Mouse (Mus musculus): ENCODE measurements around the gene Ptprg. TPM values are rescaled to one million over a fixed set of nuclear protein-coding genes. Genes with fewer than 3 reads are reported as not detected.

Ptprg gene
- polyA plus RNA-seq, 1 experiment from 2014 or later, result 33.7 TPM

- Histone ChIP-seq H3K4me2 (peak overlapping the region; percentile 95), H3K9me3 (ENCODE audit: control insufficient read depth, low read length) (no peaks in the 10 kb centered on the region), H3K36me3 (ENCODE audit: control insufficient read depth, insufficient read depth, low read length) (no peaks in the 10 kb centered on the region), H3K27me3 (ENCODE audit: control insufficient read depth, insufficient read depth, low read length) (no peaks in the 10 kb centered on the region), H3K4me3 (ENCODE audit: low read depth, low read length) (peak overlapping the region; percentile 76), H3K9ac (ENCODE audit: low read length) (peak overlapping the region; percentile 92), H3K27ac (ENCODE audit: low read depth, low read length) (peak overlapping the region; percentile 93), H3K4me1 (ENCODE audit: control insufficient read depth, insufficient read depth, low read length) (peaks cover 14% of the 10 kb centered on the region)
- 1% methylated on average over 33 of the region's 33 CpGs for WGBS
- DNase-seq (ENCODE audit: low spot score, missing footprints), result no peak
- ATAC-seq (ENCODE audit: low FRiP score), result peak; percentile 29
Measured at GRCm38 (mm10) chr14:11552521-11553272, 635 bp upstream of the Ptprg start.

DNA sequence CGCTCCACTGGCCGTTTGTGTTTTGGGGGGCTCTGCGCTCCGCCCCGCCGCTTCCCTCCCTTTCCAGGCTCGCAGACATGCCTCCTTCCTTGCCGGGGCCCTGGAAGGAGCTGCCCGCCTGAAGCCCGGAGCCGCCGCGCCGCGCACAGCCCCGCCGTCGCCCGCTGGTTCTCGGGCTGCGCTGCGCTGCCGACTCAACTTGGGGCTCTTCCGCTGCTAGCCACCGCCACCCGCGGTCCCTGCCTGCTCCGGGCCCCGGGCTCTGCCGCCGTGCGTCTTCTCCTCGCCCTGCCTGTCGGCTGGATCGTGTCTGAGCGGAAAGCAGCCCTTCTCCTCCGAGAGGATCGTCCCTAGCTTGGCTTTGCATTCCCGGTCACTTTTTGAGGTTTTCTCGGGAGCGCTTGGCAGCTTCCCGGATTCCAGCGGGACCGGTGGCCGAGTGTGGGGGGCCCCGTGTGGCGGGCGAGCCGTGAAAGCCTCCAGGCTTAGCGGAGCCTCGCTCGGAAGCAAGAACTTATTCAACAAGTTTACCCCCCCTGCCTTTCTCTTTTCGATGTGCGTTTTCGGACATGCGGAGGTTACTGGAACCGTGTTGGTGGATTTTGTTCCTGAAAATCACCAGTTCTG, 460 bp downstream of the Ptprg start:
- ATAC-seq (ENCODE audit: low FRiP score), result peak; percentile 10

DNA sequence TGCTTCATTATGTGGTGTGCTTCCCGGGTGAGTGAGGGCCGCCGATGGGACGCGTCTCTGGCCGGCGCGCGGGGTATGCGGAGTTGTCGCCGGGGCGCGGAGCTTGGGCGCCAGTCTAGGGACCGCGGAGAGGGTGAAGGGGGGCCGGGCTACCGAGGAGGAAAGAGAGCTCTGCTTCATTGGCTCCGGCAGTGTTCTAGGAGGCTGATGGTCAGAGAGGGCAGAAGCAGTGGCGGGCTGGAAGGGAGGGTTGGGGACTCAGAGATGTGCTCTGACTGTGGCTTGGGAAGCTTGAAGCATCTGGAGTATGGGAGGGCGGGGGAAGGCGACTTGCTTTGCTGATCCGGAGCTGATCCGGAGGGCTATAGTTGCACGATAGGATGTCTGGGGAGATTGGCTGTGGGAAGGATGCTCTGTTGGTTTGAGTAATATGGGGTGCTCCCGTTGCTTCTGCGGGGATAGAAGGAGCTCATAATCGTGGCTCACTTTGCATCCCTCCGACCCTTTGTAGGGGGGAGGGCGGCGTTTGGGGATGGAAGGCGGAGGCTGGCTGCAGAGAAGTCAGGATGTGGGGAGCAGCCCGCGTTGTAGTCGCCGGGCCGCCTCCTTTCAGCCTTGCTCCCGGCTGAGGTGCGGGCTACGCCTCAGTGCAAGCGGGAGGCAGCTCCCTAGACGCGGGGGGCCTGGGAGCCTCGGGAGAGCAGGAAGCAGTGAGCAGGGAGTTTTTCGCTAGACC, 1.1 kb downstream of the Ptprg start:
- H3K27me3 ChIP-seq (ENCODE audit: control insufficient read depth, insufficient read depth, low read length), result no peaks in the 10 kb centered on the region
- DNase-seq (ENCODE audit: low spot score, missing footprints) (no peak), ATAC-seq (ENCODE audit: low FRiP score) (peak; percentile 62)
- H3K27ac ChIP-seq (ENCODE audit: low read depth, low read length), result peak overlapping the region; percentile 93
- peak overlapping the region; percentile 92 for H3K9ac ChIP-seq (ENCODE audit: low read length)
- no peaks in the 10 kb centered on the region for H3K36me3 ChIP-seq (ENCODE audit: control insufficient read depth, insufficient read depth, low read length)
- no peaks in the 10 kb centered on the region for H3K9me3 ChIP-seq (ENCODE audit: control insufficient read depth, low read length)
- under 1% methylated on average over 46 of the region's 46 CpGs for WGBS
- peak overlapping the region; percentile 76 for H3K4me3 ChIP-seq (ENCODE audit: low read depth, low read length)
- H3K4me2 ChIP-seq, result peak overlapping the region; percentile 95
- peaks cover 14% of the 10 kb centered on the region for H3K4me1 ChIP-seq (ENCODE audit: control insufficient read depth, insufficient read depth, low read length)

More for the DNA sequence above, 460 bp downstream of the Ptprg start:
- no peaks in the 10 kb centered on the region for H3K9me3 ChIP-seq (ENCODE audit: control insufficient read depth, low read length)
- H3K27ac ChIP-seq (ENCODE audit: low read depth, low read length), result peak overlapping the region; percentile 93
- no peaks in the 10 kb centered on the region for H3K36me3 ChIP-seq (ENCODE audit: control insufficient read depth, insufficient read depth, low read length)
- WGBS, result under 1% methylated on average over 57 of the region's 57 CpGs
- peak overlapping the region; percentile 95 for H3K4me2 ChIP-seq
- peak overlapping the region; percentile 76 for H3K4me3 ChIP-seq (ENCODE audit: low read depth, low read length)
- H3K4me1 ChIP-seq (ENCODE audit: control insufficient read depth, insufficient read depth, low read length), result peaks cover 14% of the 10 kb centered on the region
- peak; percentile 97 for DNase-seq (ENCODE audit: low spot score, missing footprints)
- H3K27me3 ChIP-seq (ENCODE audit: control insufficient read depth, insufficient read depth, low read length), result no peaks in the 10 kb centered on the region
- peak overlapping the region; percentile 92 for H3K9ac ChIP-seq (ENCODE audit: low read length)

GRCm38 (mm10) chr14:11555061-11555501, 1.7 kb downstream of the Ptprg start:
- Histone ChIP-seq H3K9me3 (ENCODE audit: control insufficient read depth, low read length) (no peaks in the 10 kb centered on the region), H3K9ac (ENCODE audit: low read length) (peak overlapping the region; percentile 92), H3K4me2 (peak overlapping the region; percentile 95), H3K27ac (ENCODE audit: low read depth, low read length) (peak overlapping the region; percentile 93; the same call in 1 of the 2 replicates), H3K4me3 (ENCODE audit: low read depth, low read length) (peak overlapping the region; percentile 76), H3K4me1 (ENCODE audit: control insufficient read depth, insufficient read depth, low read length) (peaks cover 14% of the 10 kb centered on the region), H3K36me3 (ENCODE audit: control insufficient read depth, insufficient read depth, low read length) (no peaks in the 10 kb centered on the region), H3K27me3 (ENCODE audit: control insufficient read depth, insufficient read depth, low read length) (no peaks in the 10 kb centered on the region)
- DNase-seq (ENCODE audit: low spot score, missing footprints), result peak; percentile 96
- WGBS, result 0% methylated on average over 17 of the region's 17 CpGs
- peak; percentile 38 for ATAC-seq (ENCODE audit: low FRiP score)

DNA sequence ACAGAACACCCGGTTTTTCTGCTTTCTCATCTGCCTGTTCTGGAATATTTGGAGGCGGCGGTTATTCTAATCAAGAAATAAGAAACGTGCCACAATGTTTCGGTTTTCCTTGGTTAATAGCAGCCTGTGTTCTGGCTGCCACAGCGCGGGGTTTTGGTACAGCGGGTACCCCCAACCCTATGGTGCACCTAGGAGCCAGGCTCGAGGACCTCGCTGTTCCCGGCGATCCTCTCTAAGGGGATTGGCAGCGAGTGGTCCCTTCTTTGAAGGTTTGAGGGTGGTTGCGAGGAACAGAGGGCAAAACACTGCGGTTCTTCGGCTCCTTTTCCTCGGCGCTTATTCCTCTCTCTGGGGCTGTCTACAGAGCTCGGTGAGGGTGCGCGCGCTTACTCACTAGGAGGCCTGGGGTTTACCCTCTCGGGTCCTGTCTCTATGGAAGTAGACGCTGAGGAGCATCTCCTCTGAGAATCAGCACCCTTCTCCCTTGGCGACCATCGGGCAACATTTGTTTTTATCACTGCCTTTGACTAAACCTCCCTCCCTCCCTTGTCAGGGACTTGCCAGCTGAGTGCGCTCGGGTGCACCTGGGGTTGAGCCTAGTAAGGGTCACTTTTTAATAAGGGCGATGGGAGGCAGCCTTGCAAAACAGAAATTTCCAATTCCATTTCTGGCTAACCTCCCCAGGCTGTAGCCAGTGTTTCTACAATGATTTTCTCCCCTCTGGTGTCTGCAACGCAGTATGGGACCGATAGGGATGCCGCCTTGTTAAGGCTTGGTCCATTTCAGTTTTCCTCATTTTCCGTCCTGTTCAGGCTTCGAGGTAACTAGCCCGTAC, 2.4 kb downstream of the Ptprg start:
- H3K4me2 ChIP-seq, result peak overlapping the region; percentile 95
- peaks cover 16% of the 10 kb centered on the region for H3K4me1 ChIP-seq (ENCODE audit: control insufficient read depth, insufficient read depth, low read length)
- H3K27me3 ChIP-seq (ENCODE audit: control insufficient read depth, insufficient read depth, low read length), result no peaks in the 10 kb centered on the region
- H3K4me3 ChIP-seq (ENCODE audit: low read depth, low read length), result peak overlapping the region; percentile 76
- peak overlapping the region; percentile 93; the same call in 1 of the 2 replicates for H3K27ac ChIP-seq (ENCODE audit: low read depth, low read length)
- ATAC-seq (ENCODE audit: low FRiP score) (no peak), DNase-seq (ENCODE audit: low spot score, missing footprints) (peak; percentile 94)
- no peaks in the 10 kb centered on the region for H3K36me3 ChIP-seq (ENCODE audit: control insufficient read depth, insufficient read depth, low read length)
- H3K9me3 ChIP-seq (ENCODE audit: control insufficient read depth, low read length), result no peaks in the 10 kb centered on the region
- peak overlapping the region; percentile 92 for H3K9ac ChIP-seq (ENCODE audit: low read length)
- WGBS, result under 1% methylated on average over 35 of the region's 35 CpGs

GRCm38 (mm10) chr14:11556356-11557130, 3.2 kb downstream of the Ptprg start:
- Histone ChIP-seq H3K36me3 (ENCODE audit: control insufficient read depth, insufficient read depth, low read length) (no peaks in the 10 kb centered on the region), H3K4me3 (ENCODE audit: low read depth, low read length) (peak overlapping the region; percentile 76), H3K4me2 (peak overlapping the region; percentile 95), H3K9ac (ENCODE audit: low read length) (peak overlapping the region; percentile 92), H3K27me3 (ENCODE audit: control insufficient read depth, insufficient read depth, low read length) (no peaks in the 10 kb centered on the region), H3K27ac (ENCODE audit: low read depth, low read length) (no peak overlapping the region), H3K9me3 (ENCODE audit: control insufficient read depth, low read length) (no peaks in the 10 kb centered on the region), H3K4me1 (ENCODE audit: control insufficient read depth, insufficient read depth, low read length) (peaks cover 16% of the 10 kb centered on the region)
- WGBS, result 13% methylated on average over 26 of the region's 26 CpGs
- DNase-seq (ENCODE audit: low spot score, missing footprints), result peak; percentile 95
- ATAC-seq (ENCODE audit: low FRiP score), result peak; percentile 11; the same call in 1 of the 2 replicates

- Histone ChIP-seq H3K27me3 (ENCODE audit: control insufficient read depth, insufficient read depth, low read length) (no peaks in the 10 kb centered on the region), H3K4me2 (no peak overlapping the region), H3K4me1 (ENCODE audit: control insufficient read depth, insufficient read depth, low read length) (peaks cover 14% of the 10 kb centered on the region), H3K9ac (ENCODE audit: low read length) (no peak overlapping the region), H3K36me3 (ENCODE audit: control insufficient read depth, insufficient read depth, low read length) (no peaks in the 10 kb centered on the region), H3K27ac (ENCODE audit: low read depth, low read length) (no peak overlapping the region), H3K4me3 (ENCODE audit: low read depth, low read length) (no peak overlapping the region), H3K9me3 (ENCODE audit: control insufficient read depth, low read length) (no peaks in the 10 kb centered on the region)
- DNase-seq (ENCODE audit: low spot score, missing footprints), result no peak
- no peak for ATAC-seq (ENCODE audit: low FRiP score)
Measured at GRCm38 (mm10) chr14:11558496-11558895, 5.2 kb downstream of the Ptprg start.

All from midbrain, embryonic 11.5 days (tissue).